Mouse (Mus musculus) erythroblast, embryonic 14.5 days (primary cell): ENCODE results near the gene Fez1.

Source experiments
- GATA1 ChIP-seq: IDR thresholded peaks from 2 replicates; pipeline ENCODE4 v1.6.1; 2012; ENCODE audit warnings: low read length, inconsistent platforms, mixed read lengths
- TAL1 ChIP-seq: IDR thresholded peaks from 3 replicates; pipeline ENCODE4 v1.6.1; 2012; ENCODE audit warnings: low read length, inconsistent platforms, mixed read lengths

DNA sequence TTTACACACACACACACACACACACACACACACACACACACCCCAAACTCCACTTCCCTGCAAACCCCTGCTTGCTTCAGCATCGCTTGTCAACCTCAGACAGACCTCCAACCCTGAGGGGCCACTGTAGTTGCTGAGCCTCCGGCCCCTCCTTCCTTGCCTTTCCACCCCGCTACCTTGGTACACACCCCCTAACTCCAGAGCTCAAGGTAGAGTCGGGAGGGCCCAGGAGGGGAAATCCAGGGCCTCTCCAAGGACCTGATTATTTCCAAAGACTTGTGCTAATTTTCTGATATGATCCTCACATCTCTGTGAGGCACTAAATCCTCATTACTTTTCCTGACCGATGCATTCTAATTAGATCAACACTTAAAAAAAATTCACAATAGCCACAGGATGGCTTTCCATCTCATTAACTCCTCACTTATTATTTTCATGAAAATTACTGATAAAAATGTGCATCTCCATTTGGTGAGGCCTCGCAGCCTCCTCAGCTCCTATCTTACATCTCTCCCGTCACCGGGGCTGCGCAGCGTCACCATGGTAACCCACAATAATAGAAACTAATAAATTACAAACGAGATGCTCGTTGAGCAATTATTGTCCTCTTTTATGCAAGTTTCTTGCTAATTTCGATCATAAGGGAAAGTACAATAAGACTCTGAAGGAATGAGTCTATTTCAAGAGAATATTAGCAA lies 100.2 kb downstream of the Fez1 start:
- TF ChIP-seq TAL1 (no peak), GATA1 (no peak)
